Mouse (Mus musculus) induced T-regulatory cell, adult 2 months (primary cell): Measurements from ENCODE around the gene Arap2.
"Not testable (repeated sequence)": the region's sequence is repeated elsewhere in the genome, so short reads cannot be mapped to it uniquely, and the experiment has no call there.

Experiments
- DNase-seq: peaks from one replicate; pipeline ENCODE4 v3.0.0-alpha.2; 2012; ENCODE audit warnings: low read depth

Gene Arap2

DNA sequence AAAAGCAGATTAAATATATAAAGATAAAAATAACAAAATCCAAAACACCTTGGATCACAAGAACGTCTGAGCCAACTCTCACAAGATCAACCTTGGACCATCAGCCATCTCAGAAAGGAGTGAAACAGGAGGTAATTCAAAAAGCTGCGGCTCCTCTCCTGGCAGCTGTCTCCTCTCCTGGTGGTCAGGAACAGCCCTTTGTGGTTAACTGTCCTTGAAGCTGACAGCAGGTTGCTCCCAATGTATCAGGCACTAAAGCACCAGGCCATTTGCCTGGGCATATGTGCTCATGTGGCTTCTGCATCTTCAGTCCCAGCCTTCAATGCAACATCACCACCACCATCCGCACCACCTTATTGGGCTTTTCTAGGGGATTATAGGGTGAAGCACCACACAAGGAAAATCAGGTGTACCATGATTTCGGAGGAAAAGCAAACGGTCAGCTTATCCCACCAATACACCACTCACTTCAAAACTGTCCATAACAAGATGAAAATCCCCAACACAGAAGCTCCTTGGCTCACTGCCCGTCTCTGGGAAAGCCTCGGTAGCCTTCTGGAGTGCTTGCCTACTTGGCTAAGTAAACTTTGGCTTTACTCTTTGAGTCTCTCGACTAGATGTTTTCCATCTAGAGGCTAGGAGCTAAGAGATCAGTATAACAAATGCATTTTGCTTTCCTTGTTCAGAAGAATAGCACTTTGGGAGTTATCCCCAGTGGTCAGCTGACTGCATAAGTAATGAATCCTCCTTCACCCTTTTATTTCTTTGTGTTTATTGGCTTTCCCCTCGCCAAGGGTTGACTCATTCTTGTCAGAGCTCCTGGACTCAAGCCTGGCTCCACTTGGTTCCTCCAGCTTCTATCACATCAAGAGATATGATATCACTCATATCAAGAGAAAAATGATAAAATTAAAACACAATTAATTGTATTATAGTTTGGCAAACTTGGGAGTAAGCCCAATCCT lies 26.2 kb downstream of the Arap2 start:
- DNase-seq = no peak

DNA sequence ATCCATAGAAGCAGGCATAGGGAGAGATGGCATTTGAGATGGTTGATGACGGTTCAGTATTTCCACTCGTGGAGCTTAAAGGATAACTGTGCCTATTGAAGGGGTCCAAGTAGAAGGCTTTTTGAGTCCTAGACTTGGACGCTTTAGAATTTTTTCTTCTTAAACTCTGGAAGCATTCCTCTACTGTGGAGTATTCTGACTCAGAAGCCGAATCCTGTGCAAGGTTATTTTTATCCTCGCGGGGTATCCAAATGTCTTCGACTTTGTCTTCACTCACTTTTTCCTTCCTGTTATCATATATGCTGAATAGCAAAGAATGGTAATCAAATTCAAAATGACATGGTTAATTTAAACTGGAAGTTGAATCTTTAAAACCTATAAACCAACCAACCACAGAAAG lies 35.4 kb downstream of the Arap2 start:
- not testable (repeated sequence) for DNase-seq

DNA sequence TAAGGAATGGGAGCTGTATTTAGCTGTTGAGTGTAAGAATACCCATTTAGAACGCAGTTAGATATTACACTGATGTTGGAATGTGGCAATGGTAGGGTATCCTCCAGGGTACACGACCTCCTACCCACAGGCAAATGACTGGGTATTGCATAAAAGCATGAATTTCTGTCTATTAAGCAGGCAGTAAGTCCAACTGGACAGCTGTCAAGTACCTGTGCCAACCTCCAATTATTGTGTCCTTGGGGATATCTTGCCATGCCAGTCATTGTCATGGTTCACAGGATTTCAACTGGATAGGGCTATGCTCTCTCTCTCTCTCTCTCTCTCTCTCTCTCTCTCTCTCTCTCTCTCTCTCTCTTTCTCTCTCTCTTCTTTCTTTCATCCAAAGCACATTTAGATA lies 40.4 kb downstream of the Arap2 start:
- DNase-seq = no peak

DNA sequence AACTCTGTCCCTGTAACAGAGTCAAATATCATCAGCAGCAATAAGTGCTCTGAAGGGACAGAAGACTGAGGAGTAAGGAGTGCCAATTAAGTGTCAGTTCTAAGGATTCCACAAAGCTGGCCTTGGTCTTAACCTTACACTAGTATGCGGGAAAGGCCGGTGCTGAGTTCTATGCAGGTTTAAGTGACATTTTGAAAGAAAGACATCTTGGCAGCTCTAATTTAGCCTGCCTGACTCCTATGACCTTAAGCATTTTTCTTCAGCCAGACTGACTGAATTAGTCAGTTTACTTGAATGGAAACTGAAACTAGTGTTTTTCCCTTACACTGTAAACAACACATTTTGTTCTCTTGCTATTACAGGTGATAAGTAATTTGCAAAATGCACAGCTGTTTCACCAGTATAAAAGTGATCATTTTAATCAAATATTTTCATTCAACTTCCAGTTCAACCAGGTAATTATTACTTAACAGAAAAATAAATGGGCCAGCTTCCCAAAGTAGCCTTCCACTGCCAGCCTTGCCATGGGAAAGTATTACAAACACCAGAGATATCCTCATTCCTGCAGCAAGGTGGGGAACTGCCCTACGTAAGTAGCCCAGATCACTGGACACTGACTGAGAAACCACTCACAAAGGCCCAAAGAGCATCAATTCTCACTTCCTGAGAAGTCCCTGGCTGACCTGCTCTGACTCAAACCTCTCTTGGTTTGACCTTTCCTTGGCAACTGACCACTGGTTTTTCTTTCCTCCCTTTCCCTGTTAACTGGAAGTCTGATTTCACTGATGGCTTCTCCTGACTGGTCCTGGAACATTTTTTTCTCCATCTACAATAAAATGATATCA lies 42.5 kb downstream of the Arap2 start:
- DNase-seq = peak; percentile 56

GRCm38 (mm10) chr5:62716468-62716867 lies 49.5 kb downstream of the Arap2 start:
- no peak for DNase-seq

- no peak for DNase-seq
Measured at GRCm38 (mm10) chr5:62715977-62716376, 50.0 kb downstream of the Arap2 start.

GRCm38 (mm10) chr5:62715436-62715835 lies 50.5 kb downstream of the Arap2 start:
- DNase-seq = peak; percentile 43

DNA sequence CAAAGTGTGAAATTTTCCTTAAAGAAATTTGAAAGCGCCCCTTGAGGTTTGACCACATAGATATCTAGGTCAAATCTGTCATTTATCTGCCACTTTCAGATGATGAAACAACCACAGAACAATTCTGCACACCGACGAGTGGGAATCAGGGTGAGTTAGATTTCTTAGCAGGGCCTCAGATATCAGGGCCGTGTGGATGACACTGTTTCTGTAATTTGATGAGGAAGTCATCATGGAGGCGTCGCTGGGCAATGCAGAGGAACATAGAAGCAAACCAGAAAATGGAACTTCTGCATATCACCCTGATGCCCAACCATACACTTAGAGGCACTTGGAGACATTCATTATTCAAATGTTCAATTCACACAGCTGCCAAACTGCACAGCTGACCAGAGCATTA lies 55.0 kb downstream of the Arap2 start:
- DNase-seq = peak; percentile 27

DNA sequence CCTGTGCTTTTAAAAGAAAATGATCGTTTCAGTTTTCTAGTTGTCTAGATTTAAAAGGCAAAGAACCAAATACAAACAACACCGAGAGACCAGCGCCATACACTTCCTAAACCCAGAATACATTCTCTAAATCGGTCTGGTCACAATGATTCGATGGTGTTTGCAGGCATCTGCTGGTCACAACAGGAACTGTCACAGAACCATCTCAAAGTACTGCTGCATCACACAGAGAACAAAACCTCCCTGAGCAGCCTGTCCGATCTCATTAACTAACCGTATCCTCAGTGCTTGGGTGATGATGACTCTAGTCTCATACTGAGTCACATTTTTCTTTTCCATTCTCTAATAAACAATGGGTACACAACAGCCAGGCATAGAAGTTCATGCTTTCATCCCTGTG lies 59.1 kb downstream of the Arap2 start:
- DNase-seq = no peak

GRCm38 (mm10) chr5:62689965-62690364 lies 76.0 kb downstream of the Arap2 start:
- DNase-seq = no peak

DNA sequence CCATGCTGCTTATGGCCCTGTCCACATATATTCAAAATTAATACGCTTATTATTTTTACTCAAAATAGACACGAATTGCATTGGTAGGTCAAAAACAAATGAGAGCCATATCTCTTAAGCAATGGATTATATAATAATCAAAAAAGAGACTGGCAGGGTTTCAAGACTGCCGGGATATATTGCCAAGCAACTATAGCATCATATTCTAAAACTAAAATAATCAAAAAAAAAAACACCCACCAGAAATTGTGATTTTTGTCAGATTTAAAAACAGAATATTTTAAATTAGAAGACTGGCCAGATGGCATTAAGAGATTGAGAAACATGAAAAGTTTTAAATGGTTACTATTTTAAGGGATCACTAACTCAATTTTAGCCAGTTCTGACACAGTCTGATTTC lies 82.2 kb downstream of the Arap2 start:
- no peak for DNase-seq

GRCm38 (mm10) chr5:62683207-62683606 lies 82.8 kb downstream of the Arap2 start:
- no peak for DNase-seq

DNA sequence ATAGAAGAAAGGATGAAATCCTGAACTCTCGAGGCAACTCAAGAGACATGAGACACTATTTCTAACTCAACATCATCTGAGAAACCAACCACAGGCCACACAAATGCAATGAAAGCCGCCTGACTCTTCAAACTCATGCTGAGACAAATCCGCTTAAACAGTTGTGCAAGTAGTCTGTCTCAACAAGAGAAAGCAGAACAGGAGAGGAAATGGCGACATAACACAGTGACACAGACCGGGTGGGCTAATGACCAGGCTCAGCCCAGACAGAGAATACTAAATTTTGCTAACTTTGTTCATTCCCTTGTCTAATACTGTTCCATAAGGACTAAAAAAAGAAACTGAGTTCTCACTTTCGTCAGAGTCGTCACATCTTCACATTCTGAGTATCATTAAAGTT lies 88.6 kb downstream of the Arap2 start:
- DNase-seq = no peak

GRCm38 (mm10) chr5:62672736-62673436 lies 93.1 kb downstream of the Arap2 start:
- DNase-seq = no peak

- no peak for DNase-seq
Measured at GRCm38 (mm10) chr5:62665329-62665728, 100.6 kb downstream of the Arap2 start.

DNA sequence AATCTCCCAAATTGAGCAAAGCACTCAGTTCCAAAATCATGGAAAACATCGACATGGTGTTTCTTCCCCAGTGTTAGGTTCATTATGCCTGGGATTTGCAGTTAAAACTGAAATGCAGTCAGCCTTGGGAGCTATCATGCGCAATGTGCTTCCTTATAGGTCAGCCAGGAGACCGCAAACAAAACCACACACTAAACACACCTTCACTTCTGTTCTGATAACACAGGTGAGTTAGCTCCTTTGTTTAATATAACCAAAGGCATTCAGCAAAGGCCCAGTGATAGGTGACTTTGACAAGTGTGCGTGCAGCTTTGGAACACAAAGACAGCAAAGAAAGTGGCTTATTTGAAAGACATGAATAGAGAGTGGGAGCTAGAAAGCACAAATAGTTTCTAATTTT lies 101.1 kb downstream of the Arap2 start:
- no peak for DNase-seq

DNA sequence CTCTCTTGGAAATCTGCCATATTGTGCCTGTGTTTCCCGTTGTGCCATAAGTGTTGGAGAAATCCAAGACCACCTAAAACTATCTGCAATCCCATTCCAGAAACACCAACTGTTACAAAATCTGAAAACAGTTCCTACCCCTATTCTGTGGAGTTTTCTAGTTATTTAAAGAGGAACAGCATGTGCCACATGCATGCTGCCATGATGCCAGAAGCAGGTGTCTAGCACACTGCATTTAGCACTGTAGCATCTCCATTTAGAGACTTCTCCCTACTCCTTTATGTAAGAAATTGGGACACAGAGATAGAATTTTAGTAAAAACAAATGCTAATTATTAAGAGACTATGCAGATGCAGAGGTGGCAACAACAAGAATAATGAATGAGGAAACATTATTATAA lies 102.8 kb downstream of the Arap2 start:
- DNase-seq = no peak

DNA sequence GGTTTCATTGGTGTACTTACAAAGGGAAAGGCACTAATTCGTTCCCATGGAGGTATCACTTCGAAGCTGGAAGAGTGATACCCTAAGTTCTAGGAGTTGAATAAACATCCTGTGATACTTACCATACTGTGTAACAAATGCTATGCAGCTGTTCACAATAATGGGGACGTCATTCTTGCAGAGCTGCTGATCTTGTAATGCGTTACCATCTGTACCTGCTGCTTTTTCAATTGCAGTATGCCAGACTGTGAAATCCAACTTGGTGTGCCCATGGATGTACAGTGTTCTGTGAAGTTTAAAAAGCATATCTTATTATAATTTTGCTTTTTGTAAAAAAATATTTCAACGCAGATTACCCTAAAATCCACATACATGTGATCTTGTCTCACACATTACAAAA lies 112.0 kb downstream of the Arap2 start:
- DNase-seq = no peak

DNA sequence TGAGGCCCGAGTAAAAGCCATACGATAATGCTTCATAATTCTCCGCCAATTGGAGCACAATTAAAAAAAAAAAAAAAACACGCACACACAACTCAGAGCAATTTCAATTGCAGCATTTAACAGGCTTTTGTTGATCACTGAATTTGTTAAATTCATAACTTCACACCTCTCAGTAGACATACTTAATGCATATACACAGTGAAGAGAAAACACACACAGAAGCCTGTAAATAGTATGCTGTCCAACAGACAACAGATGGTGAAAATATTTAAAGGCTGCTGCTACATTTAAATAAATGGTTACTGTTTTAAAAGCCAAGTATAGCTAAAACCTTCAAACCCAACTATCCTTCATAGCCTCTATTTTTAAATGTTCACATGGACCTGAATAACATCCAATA lies 123.6 kb downstream of the Arap2 start:
- no peak for DNase-seq

- no peak for DNase-seq
Measured at GRCm38 (mm10) chr5:62640501-62640900, 125.5 kb downstream of the Arap2 start.

GRCm38 (mm10) chr5:62636341-62636740 lies 129.6 kb downstream of the Arap2 start:
- no peak for DNase-seq

- no peak for DNase-seq
Measured at GRCm38 (mm10) chr5:62628901-62629300, 137.1 kb downstream of the Arap2 start.
